Mouse (Mus musculus) liver, postnatal 0 days (tissue): ENCODE measurements around the gene Pdzph1. TPM values are rescaled to one million over a fixed set of nuclear protein-coding genes. Genes with fewer than 3 reads are reported as not detected.

Experiments used
- ATAC-seq: fragments of 200-750 bp; cut with Nextera tagmentation; 2 replicates; pipeline ENCODE4 v1.8.0; 2017; ENCODE audit warnings: mild to moderate bottlenecking, moderate library complexity
- DNase-seq: peaks from one replicate; pipeline ENCODE4 v3.0.0-alpha.2; 2016
- H3K27ac ChIP-seq: fragments of 300-500 bp; sonication (generic); 2 replicates; pipeline ENCODE4 v1.5.1; 2014; ENCODE audit warnings: antibody characterized with exemption, moderate library complexity, mild to moderate bottlenecking, low read depth
- H3K27me3 ChIP-seq: fragments of 300-500 bp; sonication (generic); 2 replicates; pipeline ENCODE4 v1.6.1; 2014; ENCODE audit warnings: low read length, control low read depth, mixed read lengths; ENCODE audit not compliant: insufficient read depth
- H3K36me3 ChIP-seq: fragments of 300-500 bp; sonication (generic); replicated peaks from 2 replicates; pipeline ENCODE4 v1.6.1; 2014; ENCODE audit warnings: mild to moderate bottlenecking, control low read depth, low read length, moderate library complexity, mixed read lengths; ENCODE audit not compliant: insufficient read depth
- H3K4me1 ChIP-seq: fragments of 300-500 bp; sonication (generic); 2 replicates; pipeline ENCODE4 v1.6.1; 2014; ENCODE audit warnings: antibody characterized with exemption, mild to moderate bottlenecking, control low read depth; ENCODE audit not compliant: insufficient read depth
- H3K4me2 ChIP-seq: fragments of 300-500 bp; sonication (generic); 2 replicates; pipeline ENCODE4 v1.6.1; 2014; ENCODE audit warnings: low read depth, mild to moderate bottlenecking, low read length, moderate library complexity, mixed read lengths
- H3K4me3 ChIP-seq: fragments of 300-500 bp; sonication (generic); 2 replicates; pipeline ENCODE4 v1.5.1; 2014; ENCODE audit warnings: low read depth, low read length
- H3K9ac ChIP-seq: fragments of 300-500 bp; sonication (generic); replicated peaks from 2 replicates; pipeline ENCODE4 v1.6.1; 2014; ENCODE audit warnings: mild to moderate bottlenecking, moderate library complexity
- H3K9me3 ChIP-seq: fragments of 300-500 bp; sonication (generic); 2 replicates; pipeline ENCODE4 v1.6.1; 2016; ENCODE audit warnings: mild to moderate bottlenecking, control low read depth, low read length, mixed read lengths
- CTCF ChIP-seq: sonication (generic); IDR thresholded peaks from 2 replicates; pipeline ENCODE4 v1.5.1; 2016; ENCODE audit warnings: antibody characterized with exemption, low read depth
- EP300 ChIP-seq: IDR thresholded peaks from 2 replicates; pipeline ENCODE4 v1.6.1; 2016; ENCODE audit warnings: antibody characterized with exemption, low read depth, mild to moderate bottlenecking
- WGBS: fragments of 180-500 bp; shearing (Covaris S2); extraction: QIAGEN DNeasy Blood & Tissue Kit; methylation state at CpG from one replicate; pipeline ENCODE4 v1.1.7; 2014; ENCODE audit not compliant: insufficient replicate concordance; 5-methylcytosine and 5-hydroxymethylcytosine counted together
- polyA plus RNA-seq: library from polyadenylated mRNA; unstranded; fragments of >200 nt; fragmentation: Nextera tagmentation; extraction: Ambion mirVana; gene quantifications from 2 replicates; pipeline ENCODE4 v1.2.1, GENCODE M21; 2015

Pdzph1 gene
- polyA plus RNA-seq, 1 experiment from 2014 or later = not detected

DNA sequence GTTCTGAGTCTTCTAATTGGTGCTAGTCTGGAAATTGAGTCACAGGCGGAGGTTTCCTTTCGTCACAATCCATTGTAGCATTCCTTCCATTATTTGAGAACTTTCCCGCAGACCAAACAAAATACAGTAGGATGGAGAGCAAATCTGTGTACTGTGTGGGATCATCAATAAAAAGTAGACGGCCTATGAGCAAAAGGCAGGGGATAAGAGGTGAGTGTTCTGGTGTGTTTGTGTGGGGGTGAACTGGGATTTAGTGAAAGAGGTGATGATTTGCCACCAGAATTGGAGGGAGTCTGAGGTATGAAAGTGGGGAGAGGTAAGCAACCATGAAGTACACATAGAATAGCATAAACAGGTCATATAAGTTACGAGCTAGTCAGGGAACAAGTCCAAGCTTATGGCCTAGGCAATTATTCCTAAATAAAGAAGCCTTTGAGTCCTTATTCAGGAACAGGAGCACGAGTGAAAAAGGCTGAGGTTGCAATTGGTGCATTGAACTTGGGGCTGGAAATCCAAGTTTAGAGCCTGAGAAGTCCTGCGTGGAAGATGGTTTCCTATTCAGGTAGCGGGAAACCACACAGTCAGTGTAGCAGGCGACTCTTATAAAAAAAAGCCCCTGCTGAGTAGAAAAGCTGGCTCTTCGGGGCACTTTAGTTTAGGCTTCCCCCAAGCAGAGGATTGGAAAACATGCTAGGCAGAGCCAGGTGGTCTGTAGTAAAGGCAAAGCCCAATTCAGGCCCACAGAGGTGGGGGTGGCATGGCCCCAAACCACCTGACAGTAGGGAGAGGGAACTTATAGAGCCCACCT is 48.0 kb downstream of the Pdzph1 start:
- WGBS = 71% methylated on average over 10 of the region's 10 CpGs
- no peak for ATAC-seq
- TF ChIP-seq EP300 (no peak), CTCF (no peak)
- DNase-seq = no peak
- Histone ChIP-seq H3K27ac (no peak overlapping the region), H3K9me3 (no peaks in the 10 kb centered on the region), H3K4me1 (no peaks in the 10 kb centered on the region), H3K27me3 (no peaks in the 10 kb centered on the region), H3K36me3 (no peaks in the 10 kb centered on the region), H3K4me2 (no peak overlapping the region), H3K4me3 (no peak overlapping the region), H3K9ac (no peak overlapping the region)

DNA sequence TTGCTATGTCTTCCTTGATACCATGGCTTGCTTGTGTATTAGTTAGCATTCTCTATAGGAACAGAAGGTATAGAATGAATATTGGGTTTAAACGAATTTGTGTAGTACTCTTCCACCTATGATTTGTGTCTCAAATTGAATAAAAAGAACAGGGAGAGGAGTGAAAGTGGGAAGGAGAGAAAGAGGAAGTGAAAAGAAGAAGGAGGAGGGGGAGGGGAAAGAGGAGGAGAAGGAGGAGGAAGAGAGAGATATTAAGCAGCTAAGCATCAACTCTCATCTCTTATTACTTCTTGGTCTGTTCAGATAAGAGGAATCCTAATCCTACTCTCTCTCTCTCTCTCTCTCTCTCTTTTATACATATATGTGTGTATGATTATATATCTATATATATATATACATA is 52.6 kb downstream of the Pdzph1 start:
- no peak overlapping the region for H3K4me3 ChIP-seq
- WGBS = 64% methylated on average over 1 of the region's 1 CpGs

DNA sequence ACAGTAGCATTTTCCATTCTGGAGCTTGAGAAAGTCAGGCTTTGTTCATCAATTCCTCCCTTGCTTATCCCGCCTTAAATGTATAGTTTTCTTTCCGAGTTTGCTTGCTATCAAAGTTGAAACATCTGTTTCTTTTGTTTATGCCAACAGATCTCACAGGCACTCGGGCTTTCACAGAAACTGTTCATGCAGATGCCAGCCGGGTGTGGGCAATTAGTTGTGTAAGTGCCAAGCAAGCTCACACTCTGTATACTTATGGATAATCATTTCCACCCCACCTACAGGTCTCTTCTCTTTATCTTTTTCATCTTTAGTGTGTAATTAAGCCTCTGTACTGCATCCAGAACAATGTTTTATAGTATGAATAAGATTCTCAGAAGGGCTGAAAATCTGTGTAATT is 53.6 kb downstream of the Pdzph1 start:
- TF ChIP-seq CTCF (no peak), EP300 (peak; percentile 62; the same call in 1 of the 2 replicates)
- no peak for ATAC-seq

More for the DNA sequence above, 52.6 kb downstream of the Pdzph1 start:
- Histone ChIP-seq H3K4me1 (no peaks in the 10 kb centered on the region), H3K9ac (no peak overlapping the region), H3K4me2 (no peak overlapping the region), H3K9me3 (no peaks in the 10 kb centered on the region), H3K36me3 (no peaks in the 10 kb centered on the region), H3K27ac (no peak overlapping the region), H3K27me3 (no peaks in the 10 kb centered on the region)
- ATAC-seq (no peak), DNase-seq (no peak)
- TF ChIP-seq EP300 (no peak), CTCF (no peak)

DNA sequence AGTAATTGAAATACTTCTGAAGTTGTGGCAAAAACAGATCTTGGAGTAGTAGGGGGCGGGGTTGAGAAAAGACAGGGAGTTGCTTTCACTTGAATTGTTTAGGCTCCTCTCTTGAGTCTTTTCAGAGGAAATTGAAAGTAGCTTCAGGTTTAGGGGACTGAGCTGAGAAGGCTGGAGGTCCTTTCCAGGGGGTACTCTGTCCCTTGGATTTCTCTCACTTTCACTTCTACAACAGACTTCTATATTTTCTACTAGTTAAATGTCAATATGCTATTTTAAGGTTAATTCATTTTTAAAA is 58.2 kb downstream of the Pdzph1 start:
- no peak for ATAC-seq
- DNase-seq = no peak
- no peak for TF ChIP-seq CTCF
- TF ChIP-seq EP300 = no peak
- H3K9ac ChIP-seq = no peak overlapping the region
- WGBS = 45% methylated on average over 1 of the region's 1 CpGs
- H3K4me2 ChIP-seq = no peak overlapping the region
- H3K4me3 ChIP-seq = no peak overlapping the region
- no peaks in the 10 kb centered on the region for H3K27me3 ChIP-seq
- H3K9me3 ChIP-seq = no peaks in the 10 kb centered on the region
- H3K4me1 ChIP-seq = no peaks in the 10 kb centered on the region
- no peaks in the 10 kb centered on the region for H3K36me3 ChIP-seq
- no peak overlapping the region for H3K27ac ChIP-seq

More for the DNA sequence above, 53.6 kb downstream of the Pdzph1 start:
- no peaks in the 10 kb centered on the region for H3K27me3 ChIP-seq
- H3K27ac ChIP-seq = no peak overlapping the region
- H3K4me3 ChIP-seq = no peak overlapping the region
- no peaks in the 10 kb centered on the region for H3K9me3 ChIP-seq
- no peak for DNase-seq
- no peaks in the 10 kb centered on the region for H3K36me3 ChIP-seq
- no peak overlapping the region for H3K4me2 ChIP-seq
- H3K9ac ChIP-seq = no peak overlapping the region
- no peaks in the 10 kb centered on the region for H3K4me1 ChIP-seq
- WGBS = 44% methylated on average over 4 of the region's 4 CpGs

- TF ChIP-seq EP300 = no peak
- TF ChIP-seq CTCF = no peak
- no peak for DNase-seq
- ATAC-seq = no peak
These were observed 58.7 kb downstream of the Pdzph1 start for GRCm38 (mm10) chr17:58932279-58932982.

GRCm38 (mm10) chr17:58924754-58925546 is 66.2 kb downstream of the Pdzph1 start:
- TF ChIP-seq EP300 (peak; percentile 97), CTCF (no peak)
- Histone ChIP-seq H3K36me3 (no peaks in the 10 kb centered on the region), H3K27ac (no peak overlapping the region), H3K4me3 (no peak overlapping the region), H3K4me2 (peak overlapping the region; percentile 27; the same call in 1 of the 2 replicates), H3K4me1 (0 out of 2 replicates have a peak, but pooled peaks cover 2% of the 10 kb centered on the region), H3K9me3 (no peaks in the 10 kb centered on the region), H3K27me3 (no peaks in the 10 kb centered on the region), H3K9ac (no peak overlapping the region)
- WGBS = 38% methylated on average over 10 of the region's 10 CpGs
- no peak for DNase-seq
- peak; percentile 94 for ATAC-seq

More at GRCm38 (mm10) chr17:58932279-58932982, 58.7 kb downstream of the Pdzph1 start:
- Histone ChIP-seq H3K4me1 (no peaks in the 10 kb centered on the region), H3K27ac (no peak overlapping the region), H3K4me2 (no peak overlapping the region), H3K9ac (no peak overlapping the region), H3K36me3 (no peaks in the 10 kb centered on the region), H3K4me3 (no peak overlapping the region), H3K27me3 (no peaks in the 10 kb centered on the region), H3K9me3 (no peaks in the 10 kb centered on the region)
- 39% methylated on average over 2 of the region's 2 CpGs for WGBS
